In the genomic region with DNA sequence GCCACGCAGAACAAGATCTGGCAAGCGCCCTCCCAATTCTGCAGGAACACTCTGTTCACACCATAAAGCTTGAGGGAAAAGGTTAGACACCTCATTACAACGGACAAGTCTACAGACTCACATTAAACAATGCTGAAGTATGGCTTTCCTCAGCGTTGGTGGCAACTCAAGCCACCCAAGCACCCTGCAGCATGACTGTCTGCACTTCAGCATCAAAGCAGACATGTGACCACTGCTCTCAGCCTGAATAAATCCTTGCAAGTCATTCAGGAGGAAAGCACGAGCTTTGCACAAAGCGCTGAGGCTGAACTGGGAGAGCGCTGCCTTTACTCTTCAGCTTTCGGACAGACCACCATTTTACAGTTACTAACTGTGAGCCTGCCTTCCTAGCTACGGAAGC, we compare ENCODE assay signal across 25 mouse cellular contexts. TPM values are rescaled to one million over a fixed set of nuclear protein-coding genes. Genes with fewer than 3 reads are reported as not detected.
DNase-seq lines count a peak whose midpoint lies in the region; ATAC-seq lines count a peak whose summit lies in the region.
"Had no signal": no experiment of that assay in that cellular context is flagged by ENCODE, and none has a peak within 500 bp of the region (broad histone marks: within the 10 kb centered on the region; RNA-seq: fewer than 3 reads in every experiment).

No protein-coding gene starts in this region.

- H3K27me3 ChIP-seq in midbrain, embryonic 16.5 days (ENCODE audit: control insufficient read depth, insufficient read depth, low read depth, low read length) = no peaks in the 10 kb centered on the region
- H3K27me3 ChIP-seq in midbrain, embryonic 10.5 days (ENCODE audit: low read depth, poor library complexity, severe bottlenecking) = no peaks in the 10 kb centered on the region
- H3K27me3 ChIP-seq in forebrain, embryonic 14.5 days (replicated peaks; ENCODE audit: control insufficient read depth, insufficient read depth, low read length) = no peaks in the 10 kb centered on the region
- H3K27me3 ChIP-seq: CH12.LX; forebrain, embryonic 15.5 days; heart, embryonic 13.5 days had no signal

- no peak overlapping the region for H3K4me2 ChIP-seq in midbrain, embryonic 16.5 days (ENCODE audit: low read length)
- no peak overlapping the region for H3K4me2 ChIP-seq in forebrain, embryonic 14.5 days (ENCODE audit: low read length)
- H3K4me2 ChIP-seq: forebrain, embryonic 15.5 days; heart, embryonic 13.5 days; hindbrain, embryonic 14.5 days had no signal

- H3K4me3 ChIP-seq in midbrain, embryonic 16.5 days (ENCODE audit: low read depth, low read length) = no peak overlapping the region
- H3K4me3 ChIP-seq in midbrain, embryonic 10.5 days = no peak overlapping the region
- no peak overlapping the region for H3K4me3 ChIP-seq in forebrain, embryonic 14.5 days (ENCODE audit: low read depth, low read length)
- H3K4me3 ChIP-seq: forebrain, embryonic 15.5 days; gastrocnemius, adult 2 months; heart, adult 2 months; heart, embryonic 10.5 days; heart, embryonic 13.5 days had no signal

- H3K4me1 ChIP-seq in midbrain, embryonic 16.5 days (ENCODE audit: control insufficient read depth, insufficient read depth, low read length) = no peaks in the 10 kb centered on the region; the same call in 1 of the 2 replicates
- H3K4me1 ChIP-seq in midbrain, embryonic 10.5 days = no peaks in the 10 kb centered on the region
- H3K4me1 ChIP-seq in forebrain, embryonic 14.5 days (ENCODE audit: control insufficient read depth, insufficient read depth, low read length) = no peaks in the 10 kb centered on the region
- H3K4me1 ChIP-seq: forebrain, embryonic 15.5 days; heart, embryonic 10.5 days had no signal

- DNase-seq in midbrain, embryonic 10.5 days (ENCODE audit: low spot score) = no peak
- peak; percentile 55 for DNase-seq in fat pad, adult 2 months (ENCODE audit: extremely low read depth, low read depth, low spot score)
- peak; percentile 67 for DNase-seq in retina, postnatal 1 day
- no peak for DNase-seq in lung, postnatal 4 days
- DNase-seq in forebrain, embryonic 14.5 days (ENCODE audit: low spot score) = no peak
- DNase-seq: adrenal gland, adult 2 months; B cell, adult 2 months; cerebellum, adult 18-20 months; cerebellum, adult 9-10 months; cerebellum, postnatal 14 days; gastrocnemius, adult 2 months; gastrocnemius, postnatal 25 days; heart, postnatal 14 days; heart, postnatal 4 days had no signal

- H3K9me3 ChIP-seq in midbrain, embryonic 16.5 days (replicated peaks; ENCODE audit: control insufficient read depth, low read length, poor library complexity, severe bottlenecking) = no peaks in the 10 kb centered on the region
- H3K9me3 ChIP-seq in midbrain, embryonic 10.5 days (replicated peaks) = no peaks in the 10 kb centered on the region
- no peaks in the 10 kb centered on the region for H3K9me3 ChIP-seq in forebrain, embryonic 14.5 days (replicated peaks; ENCODE audit: control insufficient read depth, low read length)
- H3K9me3 ChIP-seq: forebrain, embryonic 15.5 days; G1E; heart, embryonic 10.5 days; heart, embryonic 13.5 days had no signal

- H3K27ac ChIP-seq in midbrain, embryonic 16.5 days (ENCODE audit: low read length) = 0 out of 2 replicates have a peak overlapping the region, but pooled peaks have one; percentile 22
- no peak overlapping the region for H3K27ac ChIP-seq in midbrain, embryonic 10.5 days (replicated peaks)
- no peak overlapping the region for H3K27ac ChIP-seq in forebrain, embryonic 14.5 days (ENCODE audit: low read depth, low read length)
- H3K27ac ChIP-seq: forebrain, embryonic 15.5 days; gastrocnemius, adult 2 months; heart, embryonic 10.5 days; heart, embryonic 13.5 days; hindbrain, embryonic 14.5 days; hindbrain, postnatal 0 days had no signal

- peaks cover 11% of the 10 kb centered on the region; the same call in 1 of the 2 replicates for H3K36me3 ChIP-seq in midbrain, embryonic 16.5 days (ENCODE audit: control insufficient read depth, insufficient read depth, low read length)
- peaks cover 39% of the 10 kb centered on the region for H3K36me3 ChIP-seq in midbrain, embryonic 10.5 days
- H3K36me3 ChIP-seq in forebrain, embryonic 14.5 days (ENCODE audit: control insufficient read depth, insufficient read depth, low read length) = peaks cover 41% of the 10 kb centered on the region

- H3K9ac ChIP-seq in midbrain, embryonic 16.5 days (ENCODE audit: low read depth, low read length) = no peak overlapping the region
- H3K9ac ChIP-seq in forebrain, embryonic 14.5 days (ENCODE audit: low read length) = no peak overlapping the region
- H3K9ac ChIP-seq: forebrain, embryonic 15.5 days; heart, embryonic 13.5 days; hindbrain, embryonic 14.5 days had no signal

- ATAC-seq in midbrain, embryonic 16.5 days = no peak
- no peak for ATAC-seq in forebrain, embryonic 14.5 days
- ATAC-seq: forebrain, embryonic 15.5 days; hindbrain, postnatal 0 days; inflammation-experienced regulatory T-cells, adult 6 months; intestine, embryonic 16.5 days had no signal

- WGBS in midbrain, embryonic 16.5 days = 67% methylated on average over 9 of the region's 9 CpGs
- 87% methylated on average over 9 of the region's 9 CpGs for WGBS in midbrain, embryonic 10.5 days
- WGBS in forebrain, embryonic 14.5 days = 83% methylated on average over 9 of the region's 9 CpGs

RNA-seq across cellular contexts. Expression of a gene that starts 40.1 kb away (rescaled TPM):
- 171 and 177 TPM in 2 replicates for polyA plus RNA-seq in midbrain, embryonic 16.5 days (2015; fragmentation: Nextera tagmentation; extraction: Ambion mirVana)
- 22.1 and 35.0 TPM in 2 replicates for polyA plus RNA-seq in midbrain, embryonic 10.5 days (2016; fragmentation: Nextera tagmentation; extraction: Ambion mirVana)
- 106 and 136 TPM in 2 replicates for polyA plus RNA-seq in forebrain, embryonic 14.5 days (2014; fragmentation: Nextera tagmentation; extraction: Ambion mirVana)

RNA-seq across cellular contexts. Expression of a gene that starts 40.7 kb away (rescaled TPM):
- polyA plus RNA-seq in midbrain, embryonic 16.5 days (2015; fragmentation: Nextera tagmentation; extraction: Ambion mirVana) = 24.1 and 26.2 TPM in 2 replicates
- polyA plus RNA-seq in midbrain, embryonic 10.5 days (2016; fragmentation: Nextera tagmentation; extraction: Ambion mirVana) = 22.1 and 23.5 TPM in 2 replicates
- 30.5 and 34.0 TPM in 2 replicates for polyA plus RNA-seq in forebrain, embryonic 14.5 days (2014; fragmentation: Nextera tagmentation; extraction: Ambion mirVana)

Comparison
In these comparisons a context has a peak if more than half of its experiments do, and no peak if none do; other contexts are left out.
1. DNase-seq: peak in fat pad, adult 2 months (single experiment) and retina, postnatal 1 day (single experiment); none in midbrain, embryonic 10.5 days (single experiment), lung, postnatal 4 days (0 of 2) and forebrain, embryonic 14.5 days (single experiment).